Mouse (Mus musculus): ENCODE data around the gene Srr.

DNA sequence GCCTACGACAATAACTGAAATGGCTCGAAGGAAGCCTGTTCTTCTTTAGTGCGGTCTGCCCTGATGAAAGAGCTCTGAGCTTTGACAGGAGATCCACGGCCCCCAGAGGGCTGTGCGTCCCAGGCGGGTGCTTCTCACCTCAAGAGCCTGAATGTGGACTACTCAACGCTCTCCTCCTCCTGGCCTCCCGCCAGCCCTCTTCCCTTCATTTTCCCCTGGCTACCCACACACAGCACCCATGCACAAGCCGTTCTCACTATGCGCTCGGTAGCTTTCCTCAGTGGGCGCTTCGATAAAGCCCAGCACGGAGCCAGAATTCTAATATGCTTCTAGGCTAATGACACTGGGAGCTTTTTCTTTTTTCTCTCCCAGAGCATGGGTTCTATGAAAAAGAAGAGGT is 43.8 kb downstream of the Srr start:
- TF ChIP-seq CTCF (IDR thresholded peaks at IDR 0.05; ENCODE audit: low read depth, low read length): no peak
- no peak for TF ChIP-seq POLR2A (IDR thresholded peaks at IDR 0.05; ENCODE audit: extremely low read depth, insufficient read depth, low read length)
